Mouse (Mus musculus) CH12.LX (cell line): ENCODE results near the gene Gm44965. TPM values are rescaled to one million over a fixed set of nuclear protein-coding genes. Genes with fewer than 3 reads are reported as not detected.

ENCODE experiments used
- DNase-seq: peaks from one replicate; pipeline ENCODE4 v3.0.0-alpha.2; 2013; ENCODE audit errors: extremely low read depth
- H3K27ac ChIP-seq: 2 replicates; pipeline ENCODE4 v1.5.1; 2012; ENCODE audit warnings: low read depth, mild to moderate bottlenecking, control low read depth, moderate library complexity; ENCODE audit not compliant: insufficient read depth
- H3K27me3 ChIP-seq: replicated peaks from 2 replicates; pipeline ENCODE3; 2012; ENCODE audit warnings: inconsistent platforms
- H3K36me3 ChIP-seq, 2 experiments: replicated peaks in 1 of 2; 2 replicates each; pipeline versions ENCODE3 to v1.6.1; 2012; ENCODE audit warnings: inconsistent platforms in 1 of 2, low read length in 1 of 2, mild to moderate bottlenecking in 1 of 2, mixed read lengths in 1 of 2, moderate library complexity in 1 of 2; ENCODE audit not compliant: control insufficient read depth in 1 of 2, insufficient read depth in 1 of 2
- H3K4me1 ChIP-seq, 2 experiments: 2 replicates each; pipeline ENCODE4 v1.6.1; 2012; ENCODE audit warnings: inconsistent platforms in 1 of 2, moderate library complexity in 1 of 2; ENCODE audit not compliant: insufficient read depth in 2 of 2, control insufficient read depth in 1 of 2
- H3K4me2 ChIP-seq: 2 replicates; pipeline ENCODE4 v1.6.1; 2012; ENCODE audit warnings: low read depth, mild to moderate bottlenecking, control low read depth; ENCODE audit not compliant: poor library complexity, insufficient read depth, severe bottlenecking
- H3K4me3 ChIP-seq, 3 experiments: fragments of 150-350 bp in 1 of 3; sonication (generic) in 1 of 3; replicated peaks in 1 of 3; 2 replicates each; pipeline versions ENCODE3 to v1.5.1; 2011 to 2012; ENCODE audit warnings: low read depth in 2 of 3, low read length in 2 of 3, mild to moderate bottlenecking in 2 of 3, moderate library complexity in 2 of 3, control low read depth in 1 of 3, improper control_type of control experiment in 1 of 3, inconsistent platforms in 1 of 3, mixed read lengths in 1 of 3; ENCODE audit not compliant: poor library complexity in 1 of 3
- H3K79me2 ChIP-seq: replicated peaks from 2 replicates; pipeline ENCODE4 v1.6.1; 2012; ENCODE audit warnings: mild to moderate bottlenecking, moderate library complexity; ENCODE audit not compliant: control insufficient read depth, poor library complexity, insufficient read depth, severe bottlenecking; ENCODE audit errors: extremely low read depth
- H3K9ac ChIP-seq: 2 replicates; pipeline ENCODE4 v1.6.1; 2012; ENCODE audit warnings: low read depth, mild to moderate bottlenecking, control low read depth, moderate library complexity; ENCODE audit not compliant: insufficient read depth
- H3K9me3 ChIP-seq: replicated peaks from 2 replicates; pipeline ENCODE3; 2012; ENCODE audit warnings: low read length, inconsistent platforms, mixed read lengths
- CHD2 ChIP-seq: IDR thresholded peaks from 2 replicates; pipeline ENCODE4 v1.6.1; 2011; ENCODE audit warnings: low read length, improper control_type of control experiment
- ELF1 ChIP-seq: IDR thresholded peaks from 2 replicates; pipeline ENCODE4 v1.6.1; 2014; ENCODE audit warnings: low read depth, mild to moderate bottlenecking, inconsistent platforms, low read length, improper control_type of control experiment
- EP300 ChIP-seq: IDR thresholded peaks from 2 replicates; pipeline ENCODE4 v1.6.1; 2011; ENCODE audit warnings: low read length, improper control_type of control experiment
- ETS1 ChIP-seq: conservative IDR thresholded peaks from 2 replicates; pipeline ENCODE4 v1.6.1; 2012; ENCODE audit warnings: low read depth, mild to moderate bottlenecking, inconsistent platforms, low read length, improper control_type of control experiment, moderate library complexity
- GABPA ChIP-seq: IDR thresholded peaks from 2 replicates; pipeline ENCODE4 v1.6.1; 2012; ENCODE audit warnings: low read depth, low read length, improper control_type of control experiment, inconsistent platforms; ENCODE audit not compliant: insufficient replicate concordance
- HCFC1 ChIP-seq: IDR thresholded peaks from 2 replicates; pipeline ENCODE4 v1.6.1; 2012; ENCODE audit warnings: low read depth, mild to moderate bottlenecking, inconsistent platforms, low read length, improper control_type of control experiment
- JUN ChIP-seq: IDR thresholded peaks from 2 replicates; pipeline ENCODE4 v1.6.1; 2011; ENCODE audit warnings: low read depth, mild to moderate bottlenecking, low read length, improper control_type of control experiment, moderate library complexity; ENCODE audit not compliant: insufficient read depth
- JUND ChIP-seq: conservative IDR thresholded peaks from 2 replicates; pipeline ENCODE4 v1.6.1; 2011; ENCODE audit warnings: low read depth, low read length, improper control_type of control experiment
- MAX ChIP-seq: IDR thresholded peaks from 2 replicates; pipeline ENCODE4 v1.6.1; 2011; ENCODE audit warnings: low read length, improper control_type of control experiment
- NRF1 ChIP-seq: IDR thresholded peaks from 2 replicates; pipeline ENCODE4 v1.6.1; 2014; ENCODE audit warnings: low read depth, mild to moderate bottlenecking, inconsistent platforms, low read length, improper control_type of control experiment, moderate library complexity
- PAX5 ChIP-seq: IDR thresholded peaks from 2 replicates; pipeline ENCODE4 v1.6.1; 2012; ENCODE audit warnings: low read length, inconsistent platforms, mixed read lengths
- POLR2A ChIP-seq: IDR thresholded peaks from 2 replicates; pipeline ENCODE4 v1.6.1; 2011; ENCODE audit warnings: low read depth, mild to moderate bottlenecking, improper control_type of control experiment, low read length
- RAD21 ChIP-seq: IDR thresholded peaks from 2 replicates; pipeline ENCODE4 v1.6.1; 2011; ENCODE audit warnings: low read depth, mild to moderate bottlenecking, low read length, improper control_type of control experiment, moderate library complexity
- TBP ChIP-seq: conservative IDR thresholded peaks from 2 replicates; pipeline ENCODE4 v1.6.1; 2011; ENCODE audit warnings: low read depth, low read length, improper control_type of control experiment
- UBTF ChIP-seq: IDR thresholded peaks from 2 replicates; pipeline ENCODE4 v1.6.1; 2012; ENCODE audit warnings: low read depth, mild to moderate bottlenecking, inconsistent platforms, low read length, improper control_type of control experiment, moderate library complexity
- USF1 ChIP-seq: IDR thresholded peaks from 2 replicates; pipeline ENCODE4 v1.6.1; 2014; ENCODE audit warnings: low read depth, mild to moderate bottlenecking, inconsistent platforms, low read length, improper control_type of control experiment
- ZC3H11A ChIP-seq: IDR thresholded peaks from 2 replicates; pipeline ENCODE4 v1.6.1; 2012; ENCODE audit warnings: low read depth, mild to moderate bottlenecking, inconsistent platforms, low read length, improper control_type of control experiment
- ZKSCAN1 ChIP-seq: IDR thresholded peaks from 2 replicates; pipeline ENCODE4 v1.6.1; 2012; ENCODE audit warnings: low read depth, inconsistent platforms, low read length, improper control_type of control experiment, borderline replicate concordance
- ZNF384 ChIP-seq: IDR thresholded peaks from 2 replicates; pipeline ENCODE4 v1.6.1; 2012; ENCODE audit warnings: low read depth, low read length, improper control_type of control experiment, inconsistent platforms
- dilution Hi-C: fragments of 300-500 bp; cut with MboI; formaldehyde crosslinking; loops from 2 replicates; pipeline ENCODE4 v1.14.3; 2020; ENCODE audit warnings: low sequenced_read_pairs; ENCODE audit not compliant: extremely low pct_unique_long_range_greater_than_20kb, extremely low pct_ligation_motif_present
- in situ Hi-C: fragments of 300-500 bp; cut with MboI; formaldehyde crosslinking; loops from 3 replicates; pipeline ENCODE4 v1.14.3; 2019; ENCODE audit warnings: low sequenced_read_pairs, low pct_ligation_motif_present, low pct_unique_long_range_greater_than_20kb, mixed read lengths
- polyA plus RNA-seq: library from polyadenylated mRNA; unstranded; fragments of >175 nt; gene quantifications from 2 replicates; pipeline ENCODE4 v1.2.1, GENCODE M21; 2012; ENCODE audit warnings: low read depth; ENCODE audit not compliant: insufficient read length
- total RNA-seq, 2 experiments: library from RNA; depleted of rRNA; stranded (reverse); fragments of 300-350 nt in 1 of 2; fragments of >200 nt in 1 of 2; gene quantifications; 2 replicates each; pipeline ENCODE4 v1.2.3; 2012 to 2014

Gm44965 gene
- total and polyA plus RNA-seq, 3 experiments, result not detected

DNA sequence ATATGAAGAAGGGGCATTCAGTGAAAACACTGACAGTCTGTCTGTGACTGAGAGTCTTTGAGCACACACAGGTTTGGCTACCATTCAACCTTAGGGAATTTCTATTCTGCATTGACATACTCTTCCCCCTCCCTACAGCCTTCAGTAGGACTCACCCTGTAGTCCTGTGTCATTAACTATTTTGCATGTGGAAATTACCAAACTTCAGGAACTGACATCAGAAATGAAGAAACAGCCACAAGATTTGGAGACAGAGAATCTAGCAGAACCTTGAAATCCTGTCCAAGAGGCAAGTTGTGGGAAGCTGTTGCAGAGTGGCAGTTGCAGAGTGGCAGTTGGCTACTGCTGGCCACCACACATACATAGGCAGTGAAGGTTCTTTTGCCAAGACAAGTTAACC, 74.3 kb downstream of the Gm44965 start:
- Histone ChIP-seq H3K27me3 (no peaks in the 10 kb centered on the region), H3K27ac (no peak overlapping the region), H3K4me3 (no peak overlapping the region), H3K9ac (no peak overlapping the region), H3K4me1 (peaks cover 11 to 66% of the 10 kb centered on the region in 2 experiments), H3K9me3 (peaks cover 4% of the 10 kb centered on the region), H3K79me2 (no peaks in the 10 kb centered on the region), H3K36me3 (peaks cover 2 to 14% of the 10 kb centered on the region in 2 experiments), H3K4me2 (no peak overlapping the region)
- in situ Hi-C loops (no loop called here), dilution Hi-C loops (no loop called here)
- DNase-seq, result no peak
- no peak for TF ChIP-seq ZKSCAN1
- no peak for TF ChIP-seq MAX
- no peak for TF ChIP-seq UBTF
- TF ChIP-seq USF1, result no peak
- no peak for TF ChIP-seq RAD21
- no peak for TF ChIP-seq ETS1
- no peak for TF ChIP-seq ZNF384
- no peak for TF ChIP-seq JUND
- TF ChIP-seq ELF1, result no peak
- TF ChIP-seq EP300, result no peak
- TF ChIP-seq CHD2, result no peak
- no peak for TF ChIP-seq TBP
- no peak for TF ChIP-seq GABPA
- no peak for TF ChIP-seq PAX5
- no peak for TF ChIP-seq NRF1
- TF ChIP-seq HCFC1, result no peak
- no peak for TF ChIP-seq JUN
- TF ChIP-seq POLR2A, result no peak
- no peak for TF ChIP-seq ZC3H11A

Other genes starting within 250 kb of the Gm44965 start
Only the 20 nearest of the 21 such genes appear.
- 8.1 and 9.8 TPM in 2 replicates for gene Krba1, start 198.4 kb upstream of the Gm44965 start, total RNA-seq (2012; rRNA removed)
- 2.9 and 3.2 TPM in 2 replicates for gene Krba1, start 198.4 kb upstream of the Gm44965 start, total RNA-seq (2014; rRNA removed)
- gene Krba1, start 198.4 kb upstream of the Gm44965 start, polyA plus RNA-seq, result 12.7 and 13.4 TPM in 2 replicates
- 1.6 and 2.1 TPM in 2 replicates for gene Zfp467, start 148.1 kb upstream of the Gm44965 start, total RNA-seq (2012; rRNA removed)
- gene Zfp467, start 148.1 kb upstream of the Gm44965 start, total RNA-seq (2014; rRNA removed), result 1.1 and 1.4 TPM in 2 replicates
- gene Zfp467, start 148.1 kb upstream of the Gm44965 start, polyA plus RNA-seq, result 4.7 and 5.9 TPM in 2 replicates
- 0.13 and 0.42 TPM in 2 replicates for gene Sspo, start 145.7 kb upstream of the Gm44965 start, total RNA-seq (2012; rRNA removed)
- 0.08 and 0.11 TPM in 2 replicates for gene Sspo, start 145.7 kb upstream of the Gm44965 start, total RNA-seq (2014; rRNA removed)
- gene Sspo, start 145.7 kb upstream of the Gm44965 start, polyA plus RNA-seq, result 0.17 and 0.18 TPM in 2 replicates
- not detected in 2 replicates for gene Atp6v0e2, start 56.3 kb upstream of the Gm44965 start, total RNA-seq (2012; rRNA removed)
- not detected in 2 replicates for gene Atp6v0e2, start 56.3 kb upstream of the Gm44965 start, total RNA-seq (2014; rRNA removed)
- gene Atp6v0e2, start 56.3 kb upstream of the Gm44965 start, polyA plus RNA-seq, result not detected in 2 replicates
- gene Lrrc61, start 39.1 kb upstream of the Gm44965 start, total RNA-seq (2012; rRNA removed), result 8.1 and 13.7 TPM in 2 replicates
- gene Lrrc61, start 39.1 kb upstream of the Gm44965 start, total RNA-seq (2014; rRNA removed), result 3.8 and 5.6 TPM in 2 replicates
- 9.4 and 14.2 TPM in 2 replicates for gene Lrrc61, start 39.1 kb upstream of the Gm44965 start, polyA plus RNA-seq
- gene Rarres2, start 21.2 kb upstream of the Gm44965 start, total RNA-seq (2012; rRNA removed), result 0.46 and 0.72 TPM in 2 replicates
- gene Rarres2, start 21.2 kb upstream of the Gm44965 start, total RNA-seq (2014; rRNA removed), result not detected in 2 replicates
- gene Rarres2, start 21.2 kb upstream of the Gm44965 start, polyA plus RNA-seq, result not detected in 2 replicates
- gene Gm45021, start 4.3 kb upstream of the Gm44965 start, total RNA-seq (2012; rRNA removed), result not detected in 2 replicates
- not detected in 2 replicates for gene Gm45021, start 4.3 kb upstream of the Gm44965 start, total RNA-seq (2014; rRNA removed)
- gene Gm45021, start 4.3 kb upstream of the Gm44965 start, polyA plus RNA-seq, result not detected in 2 replicates
- gene Repin1, start 58 bp upstream of the Gm44965 start, total RNA-seq (2012; rRNA removed), result 23.6 and 28.0 TPM in 2 replicates
- gene Repin1, start 58 bp upstream of the Gm44965 start, total RNA-seq (2014; rRNA removed), result 11.5 and 12.8 TPM in 2 replicates
- 9.7 and 10.7 TPM in 2 replicates for gene Repin1, start 58 bp upstream of the Gm44965 start, polyA plus RNA-seq
- gene Zfp775, start 8.1 kb downstream of the Gm44965 start, total RNA-seq (2012; rRNA removed), result 4.7 and 6.5 TPM in 2 replicates
- gene Zfp775, start 8.1 kb downstream of the Gm44965 start, total RNA-seq (2014; rRNA removed), result 2.6 and 3.2 TPM in 2 replicates
- 3.3 and 3.5 TPM in 2 replicates for gene Zfp775, start 8.1 kb downstream of the Gm44965 start, polyA plus RNA-seq
- 3.5 and 5.3 TPM in 2 replicates for gene AI854703, start 32.8 kb downstream of the Gm44965 start, total RNA-seq (2012; rRNA removed)
- gene AI854703, start 32.8 kb downstream of the Gm44965 start, total RNA-seq (2014; rRNA removed), result 2.1 TPM in 2 replicates
- 3.1 and 4.8 TPM in 2 replicates for gene AI854703, start 32.8 kb downstream of the Gm44965 start, polyA plus RNA-seq
- gene Gimap8, start 53.3 kb downstream of the Gm44965 start, total RNA-seq (2012; rRNA removed), result 27.9 and 28.5 TPM in 2 replicates
- 27.5 and 36.8 TPM in 2 replicates for gene Gimap8, start 53.3 kb downstream of the Gm44965 start, total RNA-seq (2014; rRNA removed)
- 21.6 and 22.1 TPM in 2 replicates for gene Gimap8, start 53.3 kb downstream of the Gm44965 start, polyA plus RNA-seq
- gene Gimap9, start 82.2 kb downstream of the Gm44965 start, total RNA-seq (2012; rRNA removed), result 31.0 and 38.5 TPM in 2 replicates
- gene Gimap9, start 82.2 kb downstream of the Gm44965 start, total RNA-seq (2014; rRNA removed), result 75.1 and 83.9 TPM in 2 replicates
- 43.4 and 46.1 TPM in 2 replicates for gene Gimap9, start 82.2 kb downstream of the Gm44965 start, polyA plus RNA-seq
- gene Gimap4, start 90.6 kb downstream of the Gm44965 start, total RNA-seq (2012; rRNA removed), result 113 and 144 TPM in 2 replicates
- gene Gimap4, start 90.6 kb downstream of the Gm44965 start, total RNA-seq (2014; rRNA removed), result 264 and 316 TPM in 2 replicates
- gene Gimap4, start 90.6 kb downstream of the Gm44965 start, polyA plus RNA-seq, result 203 and 274 TPM in 2 replicates
- 78.1 and 88.9 TPM in 2 replicates for gene Gimap6, start 114.3 kb downstream of the Gm44965 start, total RNA-seq (2012; rRNA removed)
- 128 and 158 TPM in 2 replicates for gene Gimap6, start 114.3 kb downstream of the Gm44965 start, total RNA-seq (2014; rRNA removed)
- gene Gimap6, start 114.3 kb downstream of the Gm44965 start, polyA plus RNA-seq, result 87.9 and 97.2 TPM in 2 replicates
- gene Gm28053, start 124.7 kb downstream of the Gm44965 start, total RNA-seq (2012; rRNA removed), result 10.0 and 12.0 TPM in 2 replicates
- 8.0 and 8.8 TPM in 2 replicates for gene Gm28053, start 124.7 kb downstream of the Gm44965 start, total RNA-seq (2014; rRNA removed)
- gene Gm28053, start 124.7 kb downstream of the Gm44965 start, polyA plus RNA-seq, result 22.7 and 46.9 TPM in 2 replicates
- 14.5 and 16.3 TPM in 2 replicates for gene Gimap7, start 124.7 kb downstream of the Gm44965 start, total RNA-seq (2012; rRNA removed)
- gene Gimap7, start 124.7 kb downstream of the Gm44965 start, total RNA-seq (2014; rRNA removed), result 4.2 and 4.3 TPM in 2 replicates
- 7.0 and 7.1 TPM in 2 replicates for gene Gimap7, start 124.7 kb downstream of the Gm44965 start, polyA plus RNA-seq
- gene Gimap1, start 145.1 kb downstream of the Gm44965 start, total RNA-seq (2012; rRNA removed), result 136 and 144 TPM in 2 replicates
- 54.5 and 57.4 TPM in 2 replicates for gene Gimap1, start 145.1 kb downstream of the Gm44965 start, total RNA-seq (2014; rRNA removed)
- gene Gimap1, start 145.1 kb downstream of the Gm44965 start, polyA plus RNA-seq, result 91.8 and 113 TPM in 2 replicates
- 82.1 and 82.3 TPM in 2 replicates for gene Gimap5, start 152.3 kb downstream of the Gm44965 start, total RNA-seq (2012; rRNA removed)
- gene Gimap5, start 152.3 kb downstream of the Gm44965 start, total RNA-seq (2014; rRNA removed), result 74.6 and 77.6 TPM in 2 replicates
- 56.9 and 59.6 TPM in 2 replicates for gene Gimap5, start 152.3 kb downstream of the Gm44965 start, polyA plus RNA-seq
- 25.9 and 28.2 TPM in 2 replicates for gene Gimap3, start 176.9 kb downstream of the Gm44965 start, total RNA-seq (2012; rRNA removed)
- 10.8 and 11.6 TPM in 2 replicates for gene Gimap3, start 176.9 kb downstream of the Gm44965 start, total RNA-seq (2014; rRNA removed)
- 16.8 and 17.7 TPM in 2 replicates for gene Gimap3, start 176.9 kb downstream of the Gm44965 start, polyA plus RNA-seq
- gene Tmem176a, start 247.0 kb downstream of the Gm44965 start, total RNA-seq (2012; rRNA removed), result 24.9 and 27.2 TPM in 2 replicates
- 30.0 and 34.6 TPM in 2 replicates for gene Tmem176a, start 247.0 kb downstream of the Gm44965 start, total RNA-seq (2014; rRNA removed)
- gene Tmem176a, start 247.0 kb downstream of the Gm44965 start, polyA plus RNA-seq, result 49.8 and 58.0 TPM in 2 replicates